Mouse (Mus musculus): ENCODE results near the gene Atp1a4. TPM values are rescaled to one million over a fixed set of nuclear protein-coding genes. Genes with fewer than 3 reads are reported as not detected.
A peak's percentile ranks its signal among the peaks of the same experiment; 100 is the strongest.

Atp1a4 gene
- total and polyA plus RNA-seq, 3 experiments = 0.05 TPM; not detected in 2

DNA sequence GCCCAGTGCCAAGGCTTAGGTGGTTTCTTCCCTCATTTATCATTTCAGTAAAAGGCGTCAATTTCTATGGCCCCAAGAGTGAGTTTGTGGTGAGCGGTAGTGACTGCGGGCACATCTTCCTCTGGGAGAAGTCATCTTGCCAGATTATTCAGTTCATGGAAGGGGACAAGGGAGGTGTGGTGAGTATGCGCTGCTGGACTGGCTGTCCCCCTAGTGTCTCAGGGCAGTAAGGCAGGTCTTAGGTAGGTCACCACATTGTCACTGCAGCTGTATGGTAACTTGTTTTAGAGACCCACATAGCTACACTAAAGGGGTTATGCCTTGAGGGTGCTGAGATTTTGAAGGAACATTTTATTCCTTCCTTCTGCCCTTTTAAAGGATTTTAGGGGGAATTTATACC lies 69.3 kb downstream of the Atp1a4 start:
- TF ChIP-seq GATA1 (IDR thresholded peaks at IDR 0.05; ENCODE audit: borderline replicate concordance, low read length) (no peak), TAL1 (conservative IDR thresholded peaks at IDR 0.05; ENCODE audit: low read depth, low read length) (no peak), POLR2AphosphoS5 (IDR thresholded peaks at IDR 0.05; ENCODE audit: insufficient replicate concordance, low read depth, low read length) (no peak), CTCF (IDR thresholded peaks at IDR 0.05; ENCODE audit: low read depth, low read length) (no peak)
- Histone ChIP-seq H3K36me3 (replicated peaks) (peaks cover 91% of the 10 kb centered on the region), H3K27me3 (ENCODE audit: insufficient read depth, low read length) (no peaks in the 10 kb centered on the region), H3K9me3 (replicated peaks) (no peaks in the 10 kb centered on the region), H3K4me1 (ENCODE audit: insufficient read depth, low read depth, low read length) (no peaks in the 10 kb centered on the region), H3K4me3 (ENCODE audit: low read depth, low read length) (no peak overlapping the region)
- DNase-seq (ENCODE audit: low spot score) (no peak), ATAC-seq (ENCODE audit: extremely low read depth, insufficient number of reproducible peaks, low FRiP score, poor library complexity, severe bottlenecking) (peak; percentile 70)

GRCm38 (mm10) chr1:172186401-172187289 lies 71.6 kb downstream of the Atp1a4 start:
- peaks cover 4% of the 10 kb centered on the region for H3K4me1 ChIP-seq (ENCODE audit: insufficient read depth, low read depth, low read length)
- H3K36me3 ChIP-seq (replicated peaks) = peaks cover 80% of the 10 kb centered on the region
- H3K4me3 ChIP-seq (ENCODE audit: low read depth, low read length) = no peak overlapping the region
- H3K27me3 ChIP-seq (ENCODE audit: insufficient read depth, low read length) = no peaks in the 10 kb centered on the region
- DNase-seq (ENCODE audit: low spot score) (no peak), ATAC-seq (ENCODE audit: extremely low read depth, insufficient number of reproducible peaks, low FRiP score, poor library complexity, severe bottlenecking) (no peak; the same call in 1 of the 2 replicates)
- H3K9me3 ChIP-seq (replicated peaks) = no peaks in the 10 kb centered on the region
- TF ChIP-seq GATA1 (IDR thresholded peaks at IDR 0.05; ENCODE audit: borderline replicate concordance, low read length) (no peak), POLR2AphosphoS5 (IDR thresholded peaks at IDR 0.05; ENCODE audit: insufficient replicate concordance, low read depth, low read length) (no peak), CTCF (IDR thresholded peaks at IDR 0.05; ENCODE audit: low read depth, low read length) (no peak), GATA2 (IDR thresholded peaks at IDR 0.05; ENCODE audit: borderline replicate concordance, low read depth, low read length) (no peak), TAL1 (conservative IDR thresholded peaks at IDR 0.05; ENCODE audit: low read depth, low read length) (no peak)

DNA sequence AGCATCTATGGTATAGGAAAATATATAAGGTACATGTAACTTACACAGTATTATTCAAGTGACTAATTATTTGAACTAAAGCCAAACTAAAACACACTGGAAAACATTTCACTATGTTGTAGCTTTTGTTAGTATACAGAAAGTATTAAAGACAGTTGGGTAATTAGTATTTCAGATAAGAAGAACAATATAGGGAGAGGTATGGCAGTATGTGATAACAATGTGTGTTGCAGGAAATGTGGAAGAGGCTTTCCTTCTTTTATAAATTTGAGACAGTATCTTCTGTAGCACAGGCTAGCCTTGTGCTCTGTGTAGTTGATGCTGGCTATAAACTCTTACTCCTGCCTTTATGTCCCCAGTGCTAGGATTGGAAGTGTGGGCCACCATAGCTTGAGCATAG lies 74.3 kb downstream of the Atp1a4 start:
- ATAC-seq (ENCODE audit: extremely low read depth, insufficient number of reproducible peaks, low FRiP score, poor library complexity, severe bottlenecking) = no peak
- Histone ChIP-seq H3K9me3 (replicated peaks) (no peaks in the 10 kb centered on the region), H3K4me1 (ENCODE audit: insufficient read depth, low read depth, low read length) (peaks cover 4% of the 10 kb centered on the region), H3K36me3 (replicated peaks) (peaks cover 79% of the 10 kb centered on the region), H3K4me3 (ENCODE audit: low read depth, low read length) (no peak overlapping the region), H3K27me3 (ENCODE audit: insufficient read depth, low read length) (no peaks in the 10 kb centered on the region)
- TF ChIP-seq TAL1 (conservative IDR thresholded peaks at IDR 0.05; ENCODE audit: low read depth, low read length) (no peak), CTCF (IDR thresholded peaks at IDR 0.05; ENCODE audit: low read depth, low read length) (no peak), GATA2 (IDR thresholded peaks at IDR 0.05; ENCODE audit: borderline replicate concordance, low read depth, low read length) (no peak), POLR2AphosphoS5 (IDR thresholded peaks at IDR 0.05; ENCODE audit: insufficient replicate concordance, low read depth, low read length) (no peak), GATA1 (IDR thresholded peaks at IDR 0.05; ENCODE audit: borderline replicate concordance, low read length) (no peak)
- DNase-seq (ENCODE audit: low spot score) = no peak

GRCm38 (mm10) chr1:172183056-172183455 lies 75.2 kb downstream of the Atp1a4 start:
- H3K4me3 ChIP-seq (ENCODE audit: low read depth, low read length) = no peak overlapping the region
- DNase-seq (ENCODE audit: low spot score) (peak; percentile 75), ATAC-seq (ENCODE audit: extremely low read depth, insufficient number of reproducible peaks, low FRiP score, poor library complexity, severe bottlenecking) (peak; percentile 85)

DNA sequence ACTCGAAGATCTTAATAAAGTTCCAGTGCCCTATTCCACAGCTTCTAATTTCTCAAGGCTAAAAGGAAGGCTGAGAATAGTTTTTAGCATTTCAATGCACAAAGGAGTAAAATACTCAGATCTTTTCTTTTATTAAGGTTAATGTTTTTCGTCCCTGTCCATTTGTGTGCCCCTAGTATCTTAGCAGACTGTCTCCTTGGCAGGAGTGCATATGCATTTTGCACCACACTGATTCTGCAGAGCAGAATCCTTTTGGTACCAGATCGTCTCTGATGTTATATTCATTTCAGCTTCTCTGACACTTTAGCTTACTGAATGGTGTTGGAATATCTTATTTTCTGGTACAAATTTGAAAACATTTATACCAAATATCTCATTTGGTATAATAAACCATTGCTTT lies 76.4 kb downstream of the Atp1a4 start:
- H3K9me3 ChIP-seq (replicated peaks) = no peaks in the 10 kb centered on the region
- DNase-seq (ENCODE audit: low spot score) (no peak), ATAC-seq (ENCODE audit: extremely low read depth, insufficient number of reproducible peaks, low FRiP score, poor library complexity, severe bottlenecking) (no peak)
- peaks cover 75% of the 10 kb centered on the region for H3K36me3 ChIP-seq (replicated peaks)
- no peak for TF ChIP-seq TAL1 (conservative IDR thresholded peaks at IDR 0.05; ENCODE audit: low read depth, low read length)
- TF ChIP-seq GATA2 (IDR thresholded peaks at IDR 0.05; ENCODE audit: borderline replicate concordance, low read depth, low read length) = no peak
- H3K27me3 ChIP-seq (ENCODE audit: insufficient read depth, low read length) = no peaks in the 10 kb centered on the region
- H3K4me1 ChIP-seq (ENCODE audit: insufficient read depth, low read depth, low read length) = peaks cover 4% of the 10 kb centered on the region
- H3K4me3 ChIP-seq (ENCODE audit: low read depth, low read length) = no peak overlapping the region

More at GRCm38 (mm10) chr1:172183056-172183455, 75.2 kb downstream of the Atp1a4 start:
- Histone ChIP-seq H3K4me1 (ENCODE audit: insufficient read depth, low read depth, low read length) (peaks cover 4% of the 10 kb centered on the region), H3K36me3 (replicated peaks) (peaks cover 77% of the 10 kb centered on the region), H3K9me3 (replicated peaks) (no peaks in the 10 kb centered on the region), H3K27me3 (ENCODE audit: insufficient read depth, low read length) (no peaks in the 10 kb centered on the region)
- TF ChIP-seq GATA2 (IDR thresholded peaks at IDR 0.05; ENCODE audit: borderline replicate concordance, low read depth, low read length) = no peak

DNA sequence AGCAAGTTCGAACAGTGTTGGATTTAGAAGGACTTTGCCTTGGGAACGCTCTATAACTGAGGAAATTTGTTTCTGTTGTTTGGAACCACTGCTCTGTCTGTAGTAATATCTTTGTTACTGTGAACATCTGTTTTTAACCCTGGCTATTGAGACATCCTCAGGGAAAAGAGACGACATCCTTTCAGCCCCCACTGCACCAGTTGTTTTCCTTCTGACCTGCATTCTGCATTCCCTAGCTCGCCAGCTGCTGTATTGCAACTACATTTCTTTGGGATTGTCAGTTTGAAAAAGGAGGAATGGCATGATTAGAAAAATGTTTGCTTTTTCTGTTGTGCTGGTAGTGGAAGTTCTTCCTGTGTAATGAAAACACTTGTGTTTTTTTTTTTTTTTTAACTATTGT lies 77.3 kb downstream of the Atp1a4 start:
- H3K4me3 ChIP-seq (ENCODE audit: low read depth, low read length) = no peak overlapping the region
- DNase-seq (ENCODE audit: low spot score) (no peak), ATAC-seq (ENCODE audit: extremely low read depth, insufficient number of reproducible peaks, low FRiP score, poor library complexity, severe bottlenecking) (no peak)
- H3K4me1 ChIP-seq (ENCODE audit: insufficient read depth, low read depth, low read length) = peaks cover 4% of the 10 kb centered on the region
- TF ChIP-seq POLR2AphosphoS5 (IDR thresholded peaks at IDR 0.05; ENCODE audit: insufficient replicate concordance, low read depth, low read length) = no peak
- no peak for TF ChIP-seq GATA1 (IDR thresholded peaks at IDR 0.05; ENCODE audit: borderline replicate concordance, low read length)
- no peak for TF ChIP-seq TAL1 (conservative IDR thresholded peaks at IDR 0.05; ENCODE audit: low read depth, low read length)
- TF ChIP-seq CTCF (IDR thresholded peaks at IDR 0.05; ENCODE audit: low read depth, low read length) = no peak
- no peak for TF ChIP-seq GATA2 (IDR thresholded peaks at IDR 0.05; ENCODE audit: borderline replicate concordance, low read depth, low read length)
- peaks cover 72% of the 10 kb centered on the region for H3K36me3 ChIP-seq (replicated peaks)
- H3K9me3 ChIP-seq (replicated peaks) = no peaks in the 10 kb centered on the region
- H3K27me3 ChIP-seq (ENCODE audit: insufficient read depth, low read length) = no peaks in the 10 kb centered on the region
